Mouse (Mus musculus) neural tube, embryonic 15.5 days (tissue): Measurements from ENCODE around the gene Syt2. TPM values are rescaled to one million over a fixed set of nuclear protein-coding genes. Genes with fewer than 3 reads are reported as not detected.

Source experiments
- ATAC-seq: fragments of 200-750 bp; cut with Nextera tagmentation; 2 replicates; pipeline ENCODE4 v1.8.0; 2017; ENCODE audit warnings: mild to moderate bottlenecking, moderate TSS enrichment, moderate library complexity; ENCODE audit not compliant: low FRiP score
- H3K27ac ChIP-seq: fragments of 300-500 bp; sonication (generic); replicated peaks from 2 replicates; pipeline ENCODE4 v1.5.1; 2015; ENCODE audit warnings: mild to moderate bottlenecking, inconsistent platforms
- H3K27me3 ChIP-seq: fragments of 300-500 bp; sonication (generic); replicated peaks from 2 replicates; pipeline ENCODE4 v1.6.1; 2015; ENCODE audit warnings: inconsistent platforms
- H3K36me3 ChIP-seq: fragments of 300-500 bp; sonication (generic); 2 replicates; pipeline ENCODE4 v1.6.1; 2015; ENCODE audit warnings: inconsistent platforms
- H3K4me1 ChIP-seq: fragments of 300-500 bp; sonication (generic); 2 replicates; pipeline ENCODE4 v1.6.1; 2015; ENCODE audit warnings: inconsistent platforms
- H3K4me2 ChIP-seq: fragments of 300-500 bp; sonication (generic); 2 replicates; pipeline ENCODE4 v1.6.1; 2015; ENCODE audit warnings: inconsistent platforms, mild to moderate bottlenecking, moderate library complexity
- H3K4me3 ChIP-seq: fragments of 300-500 bp; sonication (generic); replicated peaks from 2 replicates; pipeline ENCODE4 v1.5.1; 2015; ENCODE audit warnings: mild to moderate bottlenecking, inconsistent platforms
- H3K9ac ChIP-seq: fragments of 300-500 bp; sonication (generic); replicated peaks from 2 replicates; pipeline ENCODE4 v1.6.1; 2015; ENCODE audit warnings: mild to moderate bottlenecking, inconsistent platforms
- H3K9me3 ChIP-seq: fragments of 300-500 bp; sonication (generic); replicated peaks from 2 replicates; pipeline ENCODE4 v1.6.1; 2016; ENCODE audit warnings: inconsistent platforms
- WGBS: fragments of 180-500 bp; shearing (Covaris S2); methylation state at CpG from one replicate; pipeline ENCODE4 v1.1.7; 2015; ENCODE audit warnings: mixed read lengths; 5-methylcytosine and 5-hydroxymethylcytosine counted together
- polyA plus RNA-seq: library from polyadenylated mRNA; unstranded; fragments of >200 nt; fragmentation: Nextera tagmentation; extraction: Ambion mirVana; gene quantifications from 2 replicates; pipeline ENCODE4 v1.2.1, GENCODE M21; 2015

The Syt2 gene
- polyA plus RNA-seq, 1 experiment from 2014 or later, result 23.4 TPM

- 45% methylated on average over 13 of the region's 13 CpGs for WGBS
- peaks cover 25% of the 10 kb centered on the region for H3K27me3 ChIP-seq
- H3K9ac ChIP-seq, result no peak overlapping the region
- H3K36me3 ChIP-seq, result no peaks in the 10 kb centered on the region
- ATAC-seq, result peak; percentile 25
- peak overlapping the region; percentile 19 for H3K4me2 ChIP-seq
- H3K9me3 ChIP-seq, result no peaks in the 10 kb centered on the region
- peak overlapping the region; percentile 65 for H3K27ac ChIP-seq
- H3K4me1 ChIP-seq, result peaks cover 41% of the 10 kb centered on the region
- H3K4me3 ChIP-seq, result no peak overlapping the region
Measured at GRCm38 (mm10) chr1:134651268-134651850, 4.9 kb downstream of the Syt2 start.

GRCm38 (mm10) chr1:134651851-134652398, 5.4 kb downstream of the Syt2 start:
- ATAC-seq, result peak; percentile 52; the same call in 1 of the 2 replicates
- 15% methylated on average over 4 of the region's 4 CpGs for WGBS

GRCm38 (mm10) chr1:134653603-134654257, 7.3 kb downstream of the Syt2 start:
- no peak overlapping the region for H3K4me2 ChIP-seq
- no peak for ATAC-seq
- no peak overlapping the region for H3K27ac ChIP-seq

More at GRCm38 (mm10) chr1:134651851-134652398, 5.4 kb downstream of the Syt2 start:
- Histone ChIP-seq H3K4me2 (peak overlapping the region; percentile 19), H3K9ac (no peak overlapping the region), H3K36me3 (no peaks in the 10 kb centered on the region), H3K27me3 (peaks cover 19% of the 10 kb centered on the region), H3K9me3 (no peaks in the 10 kb centered on the region), H3K4me1 (peaks cover 35% of the 10 kb centered on the region), H3K4me3 (no peak overlapping the region), H3K27ac (peak overlapping the region; percentile 65)

GRCm38 (mm10) chr1:134658841-134659240, 12.4 kb downstream of the Syt2 start:
- H3K4me2 ChIP-seq, result no peak overlapping the region
- H3K27ac ChIP-seq, result no peak overlapping the region
- no peak overlapping the region for H3K4me3 ChIP-seq
- H3K9ac ChIP-seq, result no peak overlapping the region
- H3K27me3 ChIP-seq, result no peaks in the 10 kb centered on the region
- no peaks in the 10 kb centered on the region for H3K9me3 ChIP-seq
- ATAC-seq, result no peak
- 0 out of 2 replicates have a peak, but pooled peaks cover 2% of the 10 kb centered on the region for H3K4me1 ChIP-seq
- 64% methylated on average over 7 of the region's 7 CpGs for WGBS
- no peaks in the 10 kb centered on the region for H3K36me3 ChIP-seq

More at GRCm38 (mm10) chr1:134653603-134654257, 7.3 kb downstream of the Syt2 start:
- Histone ChIP-seq H3K9me3 (no peaks in the 10 kb centered on the region), H3K4me3 (no peak overlapping the region), H3K36me3 (no peaks in the 10 kb centered on the region), H3K4me1 (peaks cover 29% of the 10 kb centered on the region), H3K9ac (no peak overlapping the region), H3K27me3 (peaks cover 2% of the 10 kb centered on the region)
- WGBS, result 22% methylated on average over 10 of the region's 10 CpGs

- Histone ChIP-seq H3K9me3 (no peaks in the 10 kb centered on the region), H3K36me3 (no peaks in the 10 kb centered on the region), H3K9ac (no peak overlapping the region), H3K27ac (no peak overlapping the region), H3K27me3 (no peaks in the 10 kb centered on the region), H3K4me1 (no peaks in the 10 kb centered on the region), H3K4me2 (no peak overlapping the region), H3K4me3 (no peak overlapping the region)
- WGBS, result 62% methylated on average over 7 of the region's 7 CpGs
- ATAC-seq, result no peak
Measured at GRCm38 (mm10) chr1:134660163-134660562, 13.7 kb downstream of the Syt2 start.

- peak; percentile 65; the same call in 1 of the 2 replicates for ATAC-seq
- H3K4me2 ChIP-seq, result no peak overlapping the region
- no peaks in the 10 kb centered on the region for H3K9me3 ChIP-seq
- H3K4me1 ChIP-seq, result peaks cover 14% of the 10 kb centered on the region
- H3K36me3 ChIP-seq, result no peaks in the 10 kb centered on the region
- no peak overlapping the region for H3K4me3 ChIP-seq
- H3K27me3 ChIP-seq, result no peaks in the 10 kb centered on the region
- 61% methylated on average over 10 of the region's 10 CpGs for WGBS
- no peak overlapping the region for H3K9ac ChIP-seq
- H3K27ac ChIP-seq, result peak overlapping the region; percentile 48; the same call in 1 of the 2 replicates
Measured at GRCm38 (mm10) chr1:134671234-134672070, 25.0 kb downstream of the Syt2 start.

GRCm38 (mm10) chr1:134674312-134674711, 27.8 kb downstream of the Syt2 start:
- Histone ChIP-seq H3K9ac (no peak overlapping the region), H3K27ac (no peak overlapping the region), H3K9me3 (no peaks in the 10 kb centered on the region), H3K4me1 (peaks cover 14% of the 10 kb centered on the region), H3K36me3 (no peaks in the 10 kb centered on the region), H3K27me3 (no peaks in the 10 kb centered on the region), H3K4me2 (no peak overlapping the region), H3K4me3 (no peak overlapping the region)
- no peak for ATAC-seq
- WGBS, result 11% methylated on average over 1 of the region's 1 CpGs

- Histone ChIP-seq H3K36me3 (no peaks in the 10 kb centered on the region), H3K9me3 (no peaks in the 10 kb centered on the region), H3K9ac (no peak overlapping the region), H3K4me1 (peaks cover 23% of the 10 kb centered on the region), H3K4me2 (no peak overlapping the region), H3K27ac (no peak overlapping the region), H3K4me3 (no peak overlapping the region), H3K27me3 (no peaks in the 10 kb centered on the region)
- 83% methylated on average over 4 of the region's 4 CpGs for WGBS
- ATAC-seq, result no peak
Measured at GRCm38 (mm10) chr1:134679445-134679844, 33.0 kb downstream of the Syt2 start.

GRCm38 (mm10) chr1:134680617-134681016, 34.1 kb downstream of the Syt2 start:
- no peak for ATAC-seq
- WGBS, result 15% methylated on average over 5 of the region's 6 CpGs
- Histone ChIP-seq H3K4me2 (no peak overlapping the region), H3K27ac (no peak overlapping the region), H3K4me3 (no peak overlapping the region), H3K9ac (no peak overlapping the region), H3K27me3 (no peaks in the 10 kb centered on the region), H3K36me3 (no peaks in the 10 kb centered on the region), H3K9me3 (no peaks in the 10 kb centered on the region), H3K4me1 (peaks cover 21% of the 10 kb centered on the region)

GRCm38 (mm10) chr1:134682460-134682859, 36.0 kb downstream of the Syt2 start:
- Histone ChIP-seq H3K4me2 (0 out of 2 replicates have a peak overlapping the region, but pooled peaks have one; percentile 5), H3K4me3 (no peak overlapping the region), H3K9me3 (no peaks in the 10 kb centered on the region), H3K9ac (no peak overlapping the region), H3K27ac (peak overlapping the region; percentile 71), H3K36me3 (no peaks in the 10 kb centered on the region), H3K27me3 (no peaks in the 10 kb centered on the region), H3K4me1 (peaks cover 21% of the 10 kb centered on the region)
- peak; percentile 78 for ATAC-seq
- 37% methylated on average over 9 of the region's 9 CpGs for WGBS

- H3K36me3 ChIP-seq, result no peaks in the 10 kb centered on the region
- peaks cover 9% of the 10 kb centered on the region for H3K4me1 ChIP-seq
- H3K4me3 ChIP-seq, result no peak overlapping the region
- no peak overlapping the region for H3K9ac ChIP-seq
- H3K4me2 ChIP-seq, result no peak overlapping the region
- no peak for ATAC-seq
- WGBS, result 50% methylated on average over 4 of the region's 4 CpGs
- no peaks in the 10 kb centered on the region for H3K9me3 ChIP-seq
- no peak overlapping the region for H3K27ac ChIP-seq
- H3K27me3 ChIP-seq, result no peaks in the 10 kb centered on the region
Measured at GRCm38 (mm10) chr1:134686834-134687421, 40.5 kb downstream of the Syt2 start.
